Mouse (Mus musculus): ENCODE data around the gene Atg9b.

- TF ChIP-seq EP300 (IDR thresholded peaks at IDR 0.05; ENCODE audit: insufficient read depth, low read depth, low read length) (peak; percentile 49; the same call in 1 of the 2 replicates), CTCF (IDR thresholded peaks at IDR 0.05) (peak; percentile 88), POLR2A (IDR thresholded peaks at IDR 0.05; ENCODE audit: insufficient read depth, low read depth, low read length) (no peak)
These were observed 24.3 kb upstream of the Atg9b start for GRCm38 (mm10) chr5:24416222-24416736.
